Comparison of ENCODE assay signal across 30 mouse cellular contexts in genomic region chr5:76495126-76495525, GRCm38 (mm10). TPM values are rescaled to one million over a fixed set of nuclear protein-coding genes. Genes with fewer than 3 reads are reported as not detected.
DNase-seq lines count a peak whose midpoint lies in the region; ATAC-seq and TF ChIP-seq lines count a peak whose summit lies in the region.
"Had no signal": no experiment of that assay in that cellular context is flagged by ENCODE, and none has a peak within 500 bp of the region (broad histone marks: within the 10 kb centered on the region; RNA-seq: fewer than 3 reads in every experiment).

No protein-coding gene starts in this region.

- WGBS in midbrain, embryonic 13.5 days = 79% methylated on average over 13 of the region's 13 CpGs

- no peak overlapping the region for H3K4me2 ChIP-seq in midbrain, embryonic 13.5 days (replicated peaks)
- H3K4me2 ChIP-seq: embryonic facial prominence, embryonic 13.5 days; embryonic facial prominence, embryonic 15.5 days; forebrain, embryonic 13.5 days had no signal

- ATAC-seq in activated CD4-positive, CD25-positive, alpha-beta regulatory T cell, adult 4 months = no peak
- no peak for ATAC-seq in midbrain, embryonic 13.5 days
- ATAC-seq: forebrain, embryonic 13.5 days; forebrain, embryonic 16.5 days; Patski had no signal

- TF ChIP-seq CTCF in brain, embryonic 14.5 days (IDR thresholded peaks at IDR 0.05; ENCODE audit: borderline replicate concordance, extremely low read depth, insufficient read depth, insufficient read length) = no peak

- H3K27ac ChIP-seq in ES-E14 (ENCODE audit: insufficient read depth, low read depth, low read length, poor library complexity, severe bottlenecking) = no peak overlapping the region
- H3K27ac ChIP-seq in midbrain, embryonic 13.5 days = no peak overlapping the region
- H3K27ac ChIP-seq: embryonic facial prominence, embryonic 13.5 days; embryonic facial prominence, embryonic 15.5 days; forebrain, embryonic 13.5 days had no signal

- DNase-seq in heart, adult 11 months = peak; percentile 16
- DNase-seq in heart, adult 9 months (ENCODE audit: low spot score in 2 of 2) = no peak
- DNase-seq in ES-E14 (ENCODE audit: low read depth, low spot score) (peak; percentile 26), R1 (ENCODE audit: low read depth, low spot score) (peak; percentile 75)
- peak; percentile 17 for DNase-seq in brain, embryonic 14.5 days (ENCODE audit: low read depth)
- DNase-seq in retina, postnatal 1 day = no peak
- DNase-seq: adrenal gland, adult 8-10 months; adrenal gland, postnatal 14 days; adrenal gland, postnatal 36 days; cerebellum, adult 11 months; cerebellum, adult 18-20 months; cerebellum, adult 8-10 months; cerebellum, adult 9-11 months; cerebellum, postnatal 14 days; cerebellum, postnatal 36 days; embryo, embryonic 11 days had no signal

- H3K27me3 ChIP-seq in midbrain, embryonic 13.5 days = no peaks in the 10 kb centered on the region
- H3K27me3 ChIP-seq: embryonic facial prominence, embryonic 13.5 days; embryonic facial prominence, embryonic 15.5 days; forebrain, embryonic 13.5 days had no signal

- in situ Hi-C loops in ES-E14 (cut with MboI; ENCODE audit: low sequenced_read_pairs in 2 of 2, unreplicated experiment in 2 of 2) = no loop called here

- H3K4me3 ChIP-seq in ES-E14 (ENCODE audit: insufficient read depth in 1 of 2, low read depth in 1 of 2, low read length in 2 of 2, poor library complexity in 1 of 2, severe bottlenecking in 1 of 2) = no peak overlapping the region
- H3K4me3 ChIP-seq in midbrain, embryonic 13.5 days (replicated peaks) = no peak overlapping the region
- H3K4me3 ChIP-seq: embryonic facial prominence, embryonic 13.5 days; embryonic facial prominence, embryonic 15.5 days; erythroblast, embryonic 14.5 days; forebrain, embryonic 13.5 days had no signal

- no peak overlapping the region for H3K9ac ChIP-seq in ES-E14 (ENCODE audit: insufficient read depth, low read depth, low read length, poor library complexity, severe bottlenecking)
- no peak overlapping the region for H3K9ac ChIP-seq in midbrain, embryonic 13.5 days (replicated peaks)
- H3K9ac ChIP-seq: embryonic facial prominence, embryonic 13.5 days; embryonic facial prominence, embryonic 15.5 days; forebrain, embryonic 13.5 days had no signal

- no peaks in the 10 kb centered on the region for H3K4me1 ChIP-seq in ES-E14 (ENCODE audit: control insufficient read depth in 2 of 2, insufficient read depth in 2 of 2, low read length in 2 of 2, poor library complexity in 1 of 2)
- no peaks in the 10 kb centered on the region for H3K4me1 ChIP-seq in midbrain, embryonic 13.5 days (replicated peaks)
- H3K4me1 ChIP-seq: embryonic facial prominence, embryonic 13.5 days; embryonic facial prominence, embryonic 15.5 days; forebrain, embryonic 13.5 days had no signal

- no peaks in the 10 kb centered on the region for H3K36me3 ChIP-seq in ES-E14 (ENCODE audit: control insufficient read depth, insufficient read depth, low read length, poor library complexity, severe bottlenecking)
- no peaks in the 10 kb centered on the region for H3K36me3 ChIP-seq in midbrain, embryonic 13.5 days
- H3K36me3 ChIP-seq: embryonic facial prominence, embryonic 13.5 days; embryonic facial prominence, embryonic 15.5 days had no signal

- no peak for TF ChIP-seq POLR2A in brain, embryonic 14.5 days (IDR thresholded peaks at IDR 0.05; ENCODE audit: borderline replicate concordance, extremely low read depth, insufficient read depth, insufficient read length, poor library complexity, severe bottlenecking)

- H3K9me3 ChIP-seq in ES-E14 (ENCODE audit: control insufficient read depth, insufficient read depth, low read depth, low read length) = no peaks in the 10 kb centered on the region
- no peaks in the 10 kb centered on the region for H3K9me3 ChIP-seq in midbrain, embryonic 13.5 days
- H3K9me3 ChIP-seq: embryonic facial prominence, embryonic 13.5 days; embryonic facial prominence, embryonic 15.5 days; forebrain, embryonic 13.5 days had no signal

TF ChIP-seq in ES-E14, 5 proteins besides CTCF, POLR2A, EP300 and RAD21:
- no peak for TF ChIP-seq ZNF384 (IDR thresholded peaks at IDR 0.05; ENCODE audit: low read depth, low read length)
- TF ChIP-seq MAFK (IDR thresholded peaks at IDR 0.05; ENCODE audit: insufficient read depth, low read depth, low read length) = no peak
- TF ChIP-seq CHD2 (IDR thresholded peaks at IDR 0.05; ENCODE audit: low read depth, low read length) = no peak
- TF ChIP-seq ZC3H11A (IDR thresholded peaks at IDR 0.05; ENCODE audit: borderline replicate concordance, low read depth, low read length) = no peak
- TF ChIP-seq HCFC1 (IDR thresholded peaks at IDR 0.05; ENCODE audit: borderline replicate concordance, insufficient read depth, low read length) = no peak

RNA-seq across cellular contexts. Expression of gene Gm7271, which starts 11.3 kb away (rescaled TPM):
- not detected in 2 replicates for total RNA-seq in ES-E14 (2012; rRNA removed)
- polyA plus RNA-seq in brain, embryonic 14.5 days (2012; rRNA removed) = 0.27 TPM in 1 of 2 replicates, not detected in the other
- polyA plus RNA-seq in activated CD4-positive, CD25-positive, alpha-beta regulatory T cell, adult 4 months (2017; shearing (Covaris generic)) = not detected
- not detected in 2 replicates for polyA plus RNA-seq in midbrain, embryonic 13.5 days (2015; fragmentation: Nextera tagmentation; extraction: Ambion mirVana)
- total RNA-seq: adrenal gland, adult 18-20 months; adrenal gland, adult 8-10 months; adrenal gland, postnatal 14 days; adrenal gland, postnatal 36 days; common myeloid progenitor, adult 5-6 weeks; MEL had no signal
- polyA plus RNA-seq: C2C12; embryonic facial prominence, embryonic 13.5 days; embryonic facial prominence, embryonic 15.5 days; erythroblast, embryonic 14.5 days; forebrain, embryonic 11.5 days; forebrain, embryonic 13.5 days; forebrain, embryonic 16.5 days; frontal cortex, adult 2 months; Patski had no signal

RNA-seq across cellular contexts. Expression of gene Exoc1, which starts 34.0 kb away (rescaled TPM):
- 58.1 and 74.3 TPM in 2 replicates for total RNA-seq in ES-E14 (2012; rRNA removed)
- 97.5 and 99.5 TPM in 2 replicates for polyA plus RNA-seq in brain, embryonic 14.5 days (2012; rRNA removed)
- 10 to 100 TPM; 40.6 to 53.4 TPM for polyA plus RNA-seq in activated CD4-positive, CD25-positive, alpha-beta regulatory T cell, adult 4 months (2017; shearing (Covaris generic))
- polyA plus RNA-seq in midbrain, embryonic 13.5 days (2015; fragmentation: Nextera tagmentation; extraction: Ambion mirVana) = 61.7 and 65.3 TPM in 2 replicates

Comparison
In these comparisons a context has a peak if more than half of its experiments do, and no peak if none do; other contexts are left out.
1. DNase-seq: peak in heart, adult 11 months (single experiment), ES-E14 (single experiment), R1 (single experiment) and brain, embryonic 14.5 days (single experiment); none in heart, adult 9 months (0 of 2) and retina, postnatal 1 day (single experiment).